Mouse (Mus musculus): Measurements from ENCODE around the gene Mis12.

- no peak for TF ChIP-seq CTCF (IDR thresholded peaks at IDR 0.05 in 2 of 3, conservative IDR thresholded peaks at IDR 0.05 in 1 of 3; ENCODE audit: control insufficient read depth in 1 of 3, insufficient read depth in 1 of 3, low read depth in 2 of 3, low read length in 3 of 3, poor library complexity in 1 of 3, severe bottlenecking in 1 of 3)
- TF ChIP-seq SIN3A (IDR thresholded peaks at IDR 0.05; ENCODE audit: low read length) = no peak
- no peak for TF ChIP-seq NRF1 (IDR thresholded peaks at IDR 0.05; ENCODE audit: insufficient read depth, low read depth, low read length, poor library complexity, severe bottlenecking)
- no peak for TF ChIP-seq TBP (IDR thresholded peaks at IDR 0.05; ENCODE audit: low read depth, low read length)
- TF ChIP-seq EP300 (IDR thresholded peaks at IDR 0.05; ENCODE audit: low read depth in 1 of 2, low read length in 2 of 2) = no peak
- no peak for TF ChIP-seq ETS1 (IDR thresholded peaks at IDR 0.05; ENCODE audit: low read depth, low read length)
- TF ChIP-seq MXI1 (IDR thresholded peaks at IDR 0.05; ENCODE audit: low read depth, low read length) = no peak
Measured at GRCm38 (mm10) chr11:71032491-71033162, 13.2 kb downstream of the Mis12 start.

All from MEL (cell line).